Mouse (Mus musculus): Measurements from ENCODE around the gene Usp35. TPM values are rescaled to one million over a fixed set of nuclear protein-coding genes. Genes with fewer than 3 reads are reported as not detected.

Gene Usp35
- total and polyA plus RNA-seq, 3 experiments: 0.09 to 1.1 TPM; not detected in 1

- Histone ChIP-seq H3K4me1 (ENCODE audit: insufficient read depth, low read depth, low read length) (peaks cover 13% of the 10 kb centered on the region), H3K27me3 (ENCODE audit: insufficient read depth, low read length) (peaks cover 20% of the 10 kb centered on the region), H3K9me3 (replicated peaks) (no peaks in the 10 kb centered on the region), H3K36me3 (replicated peaks) (peaks cover 61% of the 10 kb centered on the region), H3K4me3 (ENCODE audit: low read depth, low read length) (no peak overlapping the region)
- TF ChIP-seq CTCF (IDR thresholded peaks at IDR 0.05; ENCODE audit: low read depth, low read length) (no peak), GATA1 (IDR thresholded peaks at IDR 0.05; ENCODE audit: borderline replicate concordance, low read length) (no peak), TAL1 (conservative IDR thresholded peaks at IDR 0.05; ENCODE audit: low read depth, low read length) (no peak), POLR2AphosphoS5 (IDR thresholded peaks at IDR 0.05; ENCODE audit: insufficient replicate concordance, low read depth, low read length) (no peak), GATA2 (IDR thresholded peaks at IDR 0.05; ENCODE audit: borderline replicate concordance, low read depth, low read length) (no peak)
- ATAC-seq (ENCODE audit: extremely low read depth, insufficient number of reproducible peaks, low FRiP score, poor library complexity, severe bottlenecking) (no peak), DNase-seq (ENCODE audit: low spot score) (no peak)
These were observed 18.3 kb downstream of the Usp35 start for GRCm38 (mm10) chr7:97313364-97313995.

- Histone ChIP-seq H3K4me3 (ENCODE audit: low read depth, low read length) (no peak overlapping the region), H3K36me3 (replicated peaks) (peaks cover 67% of the 10 kb centered on the region), H3K9me3 (replicated peaks) (no peaks in the 10 kb centered on the region), H3K4me1 (ENCODE audit: insufficient read depth, low read depth, low read length) (peaks cover 13% of the 10 kb centered on the region), H3K27me3 (ENCODE audit: insufficient read depth, low read length) (peaks cover 16% of the 10 kb centered on the region)
- ATAC-seq (ENCODE audit: extremely low read depth, insufficient number of reproducible peaks, low FRiP score, poor library complexity, severe bottlenecking): no peak
- TF ChIP-seq GATA1 (IDR thresholded peaks at IDR 0.05; ENCODE audit: borderline replicate concordance, low read length) (no peak), TAL1 (conservative IDR thresholded peaks at IDR 0.05; ENCODE audit: low read depth, low read length) (no peak), GATA2 (IDR thresholded peaks at IDR 0.05; ENCODE audit: borderline replicate concordance, low read depth, low read length) (no peak), POLR2AphosphoS5 (IDR thresholded peaks at IDR 0.05; ENCODE audit: insufficient replicate concordance, low read depth, low read length) (no peak), CTCF (IDR thresholded peaks at IDR 0.05; ENCODE audit: low read depth, low read length) (no peak)
- DNase-seq (ENCODE audit: low spot score): no peak
These were observed 19.0 kb downstream of the Usp35 start for GRCm38 (mm10) chr7:97312856-97313255.

GRCm38 (mm10) chr7:97312196-97312595 lies 19.6 kb downstream of the Usp35 start:
- Histone ChIP-seq H3K4me3 (ENCODE audit: low read depth, low read length) (no peak overlapping the region), H3K9me3 (replicated peaks) (no peaks in the 10 kb centered on the region), H3K27me3 (ENCODE audit: insufficient read depth, low read length) (peaks cover 9% of the 10 kb centered on the region), H3K4me1 (ENCODE audit: insufficient read depth, low read depth, low read length) (peaks cover 13% of the 10 kb centered on the region), H3K36me3 (replicated peaks) (peaks cover 74% of the 10 kb centered on the region)
- DNase-seq (ENCODE audit: low spot score): no peak
- ATAC-seq (ENCODE audit: extremely low read depth, insufficient number of reproducible peaks, low FRiP score, poor library complexity, severe bottlenecking): no peak
- TF ChIP-seq TAL1 (conservative IDR thresholded peaks at IDR 0.05; ENCODE audit: low read depth, low read length) (no peak), POLR2AphosphoS5 (IDR thresholded peaks at IDR 0.05; ENCODE audit: insufficient replicate concordance, low read depth, low read length) (no peak), GATA1 (IDR thresholded peaks at IDR 0.05; ENCODE audit: borderline replicate concordance, low read length) (no peak), GATA2 (IDR thresholded peaks at IDR 0.05; ENCODE audit: borderline replicate concordance, low read depth, low read length) (no peak), CTCF (IDR thresholded peaks at IDR 0.05; ENCODE audit: low read depth, low read length) (no peak)

GRCm38 (mm10) chr7:97311620-97312019 lies 20.2 kb downstream of the Usp35 start:
- ATAC-seq (ENCODE audit: extremely low read depth, insufficient number of reproducible peaks, low FRiP score, poor library complexity, severe bottlenecking): no peak
- peaks cover 80% of the 10 kb centered on the region for H3K36me3 ChIP-seq (replicated peaks)

GRCm38 (mm10) chr7:97310341-97310635 lies 21.5 kb downstream of the Usp35 start:
- DNase-seq (ENCODE audit: low spot score): no peak
- Histone ChIP-seq H3K27me3 (ENCODE audit: insufficient read depth, low read length) (no peaks in the 10 kb centered on the region), H3K9me3 (replicated peaks) (no peaks in the 10 kb centered on the region), H3K36me3 (replicated peaks) (peaks cover 93% of the 10 kb centered on the region), H3K4me3 (ENCODE audit: low read depth, low read length) (no peak overlapping the region), H3K4me1 (ENCODE audit: insufficient read depth, low read depth, low read length) (peaks cover 13% of the 10 kb centered on the region)
- TF ChIP-seq GATA2 (IDR thresholded peaks at IDR 0.05; ENCODE audit: borderline replicate concordance, low read depth, low read length) (no peak), CTCF (IDR thresholded peaks at IDR 0.05; ENCODE audit: low read depth, low read length) (no peak), TAL1 (conservative IDR thresholded peaks at IDR 0.05; ENCODE audit: low read depth, low read length) (no peak), GATA1 (IDR thresholded peaks at IDR 0.05; ENCODE audit: borderline replicate concordance, low read length) (no peak), POLR2AphosphoS5 (IDR thresholded peaks at IDR 0.05; ENCODE audit: insufficient replicate concordance, low read depth, low read length) (no peak)
- no peak for ATAC-seq (ENCODE audit: extremely low read depth, insufficient number of reproducible peaks, low FRiP score, poor library complexity, severe bottlenecking)

More at GRCm38 (mm10) chr7:97311620-97312019, 20.2 kb downstream of the Usp35 start:
- no peak for DNase-seq (ENCODE audit: low spot score)
- Histone ChIP-seq H3K4me3 (ENCODE audit: low read depth, low read length) (no peak overlapping the region), H3K4me1 (ENCODE audit: insufficient read depth, low read depth, low read length) (peaks cover 13% of the 10 kb centered on the region), H3K27me3 (ENCODE audit: insufficient read depth, low read length) (peaks cover 5% of the 10 kb centered on the region; the same call in 1 of the 2 replicates), H3K9me3 (replicated peaks) (no peaks in the 10 kb centered on the region)
- no peak for TF ChIP-seq POLR2AphosphoS5 (IDR thresholded peaks at IDR 0.05; ENCODE audit: insufficient replicate concordance, low read depth, low read length)

GRCm38 (mm10) chr7:97309461-97310340 lies 22.1 kb downstream of the Usp35 start:
- no peak for TF ChIP-seq GATA1 (IDR thresholded peaks at IDR 0.05; ENCODE audit: borderline replicate concordance, low read length)
- no peak for TF ChIP-seq GATA2 (IDR thresholded peaks at IDR 0.05; ENCODE audit: borderline replicate concordance, low read depth, low read length)
- TF ChIP-seq POLR2AphosphoS5 (IDR thresholded peaks at IDR 0.05; ENCODE audit: insufficient replicate concordance, low read depth, low read length): no peak
- no peak for TF ChIP-seq TAL1 (conservative IDR thresholded peaks at IDR 0.05; ENCODE audit: low read depth, low read length)
- TF ChIP-seq CTCF (IDR thresholded peaks at IDR 0.05; ENCODE audit: low read depth, low read length): no peak
- no peaks in the 10 kb centered on the region for H3K27me3 ChIP-seq (ENCODE audit: insufficient read depth, low read length)
- no peaks in the 10 kb centered on the region for H3K9me3 ChIP-seq (replicated peaks)
- H3K36me3 ChIP-seq (replicated peaks): peaks cover 99% of the 10 kb centered on the region
- H3K4me1 ChIP-seq (ENCODE audit: insufficient read depth, low read depth, low read length): peaks cover 13% of the 10 kb centered on the region
- no peak for DNase-seq (ENCODE audit: low spot score)
- ATAC-seq (ENCODE audit: extremely low read depth, insufficient number of reproducible peaks, low FRiP score, poor library complexity, severe bottlenecking): no peak
- H3K4me3 ChIP-seq (ENCODE audit: low read depth, low read length): no peak overlapping the region

Measured in G1E (cell line).